In the genomic region with DNA sequence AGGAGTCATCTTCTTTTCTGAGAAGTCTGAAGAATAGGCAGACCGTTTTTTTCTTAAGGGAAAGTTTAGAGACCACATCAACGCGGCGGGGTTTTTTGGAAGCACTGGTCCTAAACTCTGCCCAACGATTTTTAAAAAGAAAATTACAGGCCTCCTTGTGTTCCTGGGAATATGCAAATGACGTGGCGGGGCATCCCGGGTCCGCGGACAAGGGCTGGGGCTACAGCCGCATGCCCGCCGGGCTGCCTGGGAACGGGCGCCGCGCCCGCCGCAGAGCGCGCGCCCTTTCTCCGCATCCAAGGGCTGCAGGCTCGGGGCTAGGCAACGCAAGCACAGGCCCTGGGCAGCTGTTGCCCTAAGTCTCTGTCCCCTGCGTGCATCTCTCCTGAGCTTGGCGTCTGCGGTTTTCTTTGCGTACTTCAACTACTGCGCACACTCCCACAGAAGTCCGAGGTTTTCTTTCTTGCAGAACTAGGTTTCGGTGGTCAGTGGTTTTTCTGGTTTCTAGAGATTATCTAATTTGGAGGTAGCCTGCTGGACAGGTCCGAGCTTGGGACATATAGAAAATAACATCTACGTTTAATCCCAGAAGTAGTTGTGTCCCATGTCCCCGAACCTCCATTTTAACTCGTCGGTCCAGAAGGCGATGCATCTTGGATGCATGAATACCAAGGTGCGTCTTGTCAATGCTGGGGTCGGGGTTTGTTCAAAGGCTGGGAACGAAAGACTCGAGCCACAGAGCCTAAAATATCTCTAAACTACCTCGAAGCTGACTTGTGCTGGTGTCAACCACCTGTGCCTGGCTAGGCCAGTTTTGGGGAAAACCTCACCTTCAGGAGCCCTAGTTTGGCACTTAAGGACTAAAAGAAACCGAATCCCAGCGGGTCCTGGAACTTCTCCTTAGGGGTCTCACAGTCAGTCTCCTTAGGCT, we compare ENCODE assay signal across 9 mouse cellular contexts. TPM values are rescaled to one million over a fixed set of nuclear protein-coding genes. Genes with fewer than 3 reads are reported as not detected.
DNase-seq lines count a peak whose midpoint lies in the region; ATAC-seq lines count a peak whose summit lies in the region.
"Had no signal": no experiment of that assay in that cellular context is flagged by ENCODE, and none has a peak within 500 bp of the region (broad histone marks: within the 10 kb centered on the region; RNA-seq: fewer than 3 reads in every experiment).

No protein-coding gene starts in this region.

- H3K9ac ChIP-seq in midbrain, embryonic 11.5 days (ENCODE audit: low read length): peak overlapping the region; percentile 74

- peaks cover 4% of the 10 kb centered on the region; the same call in 1 of the 2 replicates for H3K36me3 ChIP-seq in midbrain, embryonic 11.5 days (ENCODE audit: control insufficient read depth, insufficient read depth, low read length)

- 0 out of 2 replicates have a peak, but pooled peaks have one; percentile 12 for ATAC-seq in midbrain, embryonic 11.5 days (ENCODE audit: low FRiP score)
- no peak for ATAC-seq in inflammation-experienced regulatory T-cells, adult 6 months

- DNase-seq in kidney, adult 9 months: peak; percentile 8
- no peak for DNase-seq in kidney, postnatal 25 days
- DNase-seq in embryo, embryonic 10 days (ENCODE audit: low spot score): peak; percentile 51
- peak; percentile 9 for DNase-seq in heart, postnatal 4 days
- peak; percentile 97 for DNase-seq in midbrain, embryonic 11.5 days (ENCODE audit: low spot score, missing footprints)
- no peak for DNase-seq in thymus, adult 18-20 months
- DNase-seq in spleen, adult 12 weeks (ENCODE audit: low spot score): no peak

- H3K4me3 ChIP-seq in midbrain, embryonic 11.5 days (ENCODE audit: low read depth, low read length): peak overlapping the region; percentile 56
- H3K4me3 ChIP-seq: myocyte had no signal

- peaks cover 38% of the 10 kb centered on the region for H3K4me1 ChIP-seq in midbrain, embryonic 11.5 days (ENCODE audit: control insufficient read depth, insufficient read depth, low read length)

- peak overlapping the region; percentile 81 for H3K4me2 ChIP-seq in midbrain, embryonic 11.5 days

- H3K27me3 ChIP-seq in midbrain, embryonic 11.5 days (ENCODE audit: control insufficient read depth, insufficient read depth, low read length): peaks cover 14% of the 10 kb centered on the region

- H3K27ac ChIP-seq in midbrain, embryonic 11.5 days (ENCODE audit: low read depth, low read length): peak overlapping the region; percentile 92

- no peaks in the 10 kb centered on the region for H3K9me3 ChIP-seq in midbrain, embryonic 11.5 days (ENCODE audit: control insufficient read depth, low read length)

- WGBS in midbrain, embryonic 11.5 days: 2% methylated on average over 45 of the region's 45 CpGs

RNA-seq across cellular contexts. Expression of gene Irx5, which starts 6.1 kb away (rescaled TPM):
- total RNA-seq in heart, postnatal 4 days (2021): 10 to 100 TPM; 12.0 to 12.7 TPM
- polyA plus RNA-seq in midbrain, embryonic 11.5 days (2014; fragmentation: Nextera tagmentation; extraction: Ambion mirVana): 40.5 and 43.2 TPM in 2 replicates
- polyA plus RNA-seq in inflammation-experienced regulatory T-cells, adult 6 months (2017; shearing (Covaris generic)): not detected

Comparison
In these comparisons a context has a peak if more than half of its experiments do, and no peak if none do; other contexts are left out.
1. DNase-seq: peak in kidney, adult 9 months (single experiment), embryo, embryonic 10 days (single experiment), heart, postnatal 4 days (single experiment) and midbrain, embryonic 11.5 days (single experiment); none in kidney, postnatal 25 days (0 of 2), thymus, adult 18-20 months (0 of 2) and spleen, adult 12 weeks (single experiment).
2. RNA of gene Irx5, which starts 6.1 kb away (polyA plus RNA-seq): 40.5 to 43.2 TPM in midbrain, embryonic 11.5 days; not detected in inflammation-experienced regulatory T-cells, adult 6 months; every median in the first group is over 10 times any median in the second.